Mouse (Mus musculus): ENCODE data around the gene Rnf181. TPM values are rescaled to one million over a fixed set of nuclear protein-coding genes. Genes with fewer than 3 reads are reported as not detected.

Gene Rnf181
- polyA plus RNA-seq, 1 experiment: 192 TPM

- Histone ChIP-seq H3K27ac (ENCODE audit: insufficient read depth, low read depth, low read length) (peak overlapping the region; percentile 98), H3K4me1 (ENCODE audit: control insufficient read depth, insufficient read depth, low read length) (peaks cover 18% of the 10 kb centered on the region), H3K36me3 (ENCODE audit: control insufficient read depth, insufficient read depth, low read length) (peaks cover 2% of the 10 kb centered on the region), H3K27me3 (replicated peaks; ENCODE audit: control insufficient read depth, insufficient read depth, low read length) (no peaks in the 10 kb centered on the region), H3K4me3 (ENCODE audit: insufficient read depth, low read depth, low read length) (peak overlapping the region; percentile 72; the same call in 1 of the 2 replicates)
- 8% methylated on average over 12 of the region's 12 CpGs for WGBS
- TF ChIP-seq CTCF (conservative IDR thresholded peaks at IDR 0.05; ENCODE audit: insufficient read depth, insufficient read length, low read depth, low read length) (0 out of 2 replicates have a peak, but pooled peaks have one; percentile 6), POLR2A (IDR thresholded peaks at IDR 0.05; ENCODE audit: low read depth, low read length) (no peak)
- peak; percentile 97 for DNase-seq
Observed at GRCm38 (mm10) chr6:72390795-72391521, 24.2 kb upstream of the Rnf181 start.

- peak within 1 kb of the TSS; percentile 72 for H3K4me3 ChIP-seq (ENCODE audit: insufficient read depth, low read depth, low read length)
- TF ChIP-seq POLR2A (IDR thresholded peaks at IDR 0.05; ENCODE audit: low read depth, low read length): peak; percentile 58
- peak; percentile 56 for TF ChIP-seq CTCF (conservative IDR thresholded peaks at IDR 0.05; ENCODE audit: insufficient read depth, insufficient read length, low read depth, low read length)
- peak; percentile 95 for DNase-seq
- peaks cover 2% of the 10 kb centered on the region for H3K36me3 ChIP-seq (ENCODE audit: control insufficient read depth, insufficient read depth, low read length)
- peaks cover 18% of the 10 kb centered on the region for H3K4me1 ChIP-seq (ENCODE audit: control insufficient read depth, insufficient read depth, low read length)
- no peaks in the 10 kb centered on the region for H3K27me3 ChIP-seq (replicated peaks; ENCODE audit: control insufficient read depth, insufficient read depth, low read length)
- H3K27ac ChIP-seq (ENCODE audit: insufficient read depth, low read depth, low read length): peak within 1 kb of the TSS; percentile 98
- 0% methylated on average over 33 of the region's 33 CpGs for WGBS
Observed at GRCm38 (mm10) chr6:72389941-72390771, 23.4 kb upstream of the Rnf181 start, which contains the start of gene Vamp8. Vamp8 (minus strand) TSS chr6:72390703.

GRCm38 (mm10) chr6:72389471-72389940, 22.8 kb upstream of the Rnf181 start:
- peaks cover 18% of the 10 kb centered on the region for H3K4me1 ChIP-seq (ENCODE audit: control insufficient read depth, insufficient read depth, low read length)
- peak; percentile 64 for DNase-seq
- under 1% methylated on average over 13 of the region's 13 CpGs for WGBS
- peak overlapping the region; percentile 98 for H3K27ac ChIP-seq (ENCODE audit: insufficient read depth, low read depth, low read length)
- peaks cover 3% of the 10 kb centered on the region for H3K36me3 ChIP-seq (ENCODE audit: control insufficient read depth, insufficient read depth, low read length)
- no peak for TF ChIP-seq CTCF (conservative IDR thresholded peaks at IDR 0.05; ENCODE audit: insufficient read depth, insufficient read length, low read depth, low read length)
- no peak for TF ChIP-seq POLR2A (IDR thresholded peaks at IDR 0.05; ENCODE audit: low read depth, low read length)
- H3K27me3 ChIP-seq (replicated peaks; ENCODE audit: control insufficient read depth, insufficient read depth, low read length): no peaks in the 10 kb centered on the region
- H3K4me3 ChIP-seq (ENCODE audit: insufficient read depth, low read depth, low read length): peak overlapping the region; percentile 72

GRCm38 (mm10) chr6:72388791-72389329, 22.1 kb upstream of the Rnf181 start:
- Histone ChIP-seq H3K27ac (ENCODE audit: insufficient read depth, low read depth, low read length) (peak overlapping the region; percentile 98), H3K4me3 (ENCODE audit: insufficient read depth, low read depth, low read length) (peak overlapping the region; percentile 26; the same call in 1 of the 2 replicates)

GRCm38 (mm10) chr6:72388266-72388665, 21.5 kb upstream of the Rnf181 start:
- peaks cover 3% of the 10 kb centered on the region for H3K36me3 ChIP-seq (ENCODE audit: control insufficient read depth, insufficient read depth, low read length)
- no peak overlapping the region for H3K4me3 ChIP-seq (ENCODE audit: insufficient read depth, low read depth, low read length)
- 53% methylated on average over 10 of the region's 10 CpGs for WGBS
- peaks cover 18% of the 10 kb centered on the region for H3K4me1 ChIP-seq (ENCODE audit: control insufficient read depth, insufficient read depth, low read length)
- TF ChIP-seq CTCF (conservative IDR thresholded peaks at IDR 0.05; ENCODE audit: insufficient read depth, insufficient read length, low read depth, low read length) (no peak), POLR2A (IDR thresholded peaks at IDR 0.05; ENCODE audit: low read depth, low read length) (no peak)
- no peak for DNase-seq
- H3K27ac ChIP-seq (ENCODE audit: insufficient read depth, low read depth, low read length): peak overlapping the region; percentile 98
- H3K27me3 ChIP-seq (replicated peaks; ENCODE audit: control insufficient read depth, insufficient read depth, low read length): no peaks in the 10 kb centered on the region

More at GRCm38 (mm10) chr6:72388791-72389329, 22.1 kb upstream of the Rnf181 start:
- no peak for DNase-seq
- 54% methylated on average over 6 of the region's 6 CpGs for WGBS
- Histone ChIP-seq H3K4me1 (ENCODE audit: control insufficient read depth, insufficient read depth, low read length) (peaks cover 18% of the 10 kb centered on the region), H3K36me3 (ENCODE audit: control insufficient read depth, insufficient read depth, low read length) (peaks cover 3% of the 10 kb centered on the region), H3K27me3 (replicated peaks; ENCODE audit: control insufficient read depth, insufficient read depth, low read length) (no peaks in the 10 kb centered on the region)
- TF ChIP-seq CTCF (conservative IDR thresholded peaks at IDR 0.05; ENCODE audit: insufficient read depth, insufficient read length, low read depth, low read length) (no peak), POLR2A (IDR thresholded peaks at IDR 0.05; ENCODE audit: low read depth, low read length) (no peak)

GRCm38 (mm10) chr6:72387816-72388215, 21.1 kb upstream of the Rnf181 start:
- Histone ChIP-seq H3K36me3 (ENCODE audit: control insufficient read depth, insufficient read depth, low read length) (peaks cover 3% of the 10 kb centered on the region), H3K4me3 (ENCODE audit: insufficient read depth, low read depth, low read length) (no peak overlapping the region), H3K27ac (ENCODE audit: insufficient read depth, low read depth, low read length) (peak overlapping the region; percentile 31), H3K27me3 (replicated peaks; ENCODE audit: control insufficient read depth, insufficient read depth, low read length) (no peaks in the 10 kb centered on the region), H3K4me1 (ENCODE audit: control insufficient read depth, insufficient read depth, low read length) (peaks cover 18% of the 10 kb centered on the region)
- 42% methylated on average over 3 of the region's 3 CpGs for WGBS
- no peak for TF ChIP-seq CTCF (conservative IDR thresholded peaks at IDR 0.05; ENCODE audit: insufficient read depth, insufficient read length, low read depth, low read length)
- TF ChIP-seq POLR2A (IDR thresholded peaks at IDR 0.05; ENCODE audit: low read depth, low read length): no peak
- DNase-seq: no peak

All from kidney, adult 2 months (tissue).